Mouse (Mus musculus) hindbrain, postnatal 0 days (tissue): ENCODE data around the gene Gfer. TPM values are rescaled to one million over a fixed set of nuclear protein-coding genes. Genes with fewer than 3 reads are reported as not detected.

Experiments used
- ATAC-seq: fragments of 200-750 bp; cut with Nextera tagmentation; 2 replicates; pipeline ENCODE4 v1.8.0; 2017; ENCODE audit warnings: mild to moderate bottlenecking, moderate TSS enrichment, moderate library complexity
- DNase-seq: peaks from one replicate; pipeline ENCODE4 v3.0.0-alpha.2; 2015; ENCODE audit warnings: low spot score
- H3K27ac ChIP-seq: fragments of 300-500 bp; sonication (generic); 2 replicates; pipeline ENCODE4 v1.5.1; 2014; ENCODE audit warnings: mild to moderate bottlenecking
- H3K27me3 ChIP-seq: fragments of 300-500 bp; sonication (generic); 2 replicates; pipeline ENCODE4 v1.6.1; 2014; ENCODE audit warnings: low read length, mixed read lengths; ENCODE audit not compliant: insufficient read depth
- H3K36me3 ChIP-seq: fragments of 300-500 bp; sonication (generic); 2 replicates; pipeline ENCODE4 v1.6.1; 2014; ENCODE audit warnings: low read length, mixed read lengths; ENCODE audit not compliant: insufficient read depth
- H3K4me1 ChIP-seq: fragments of 300-500 bp; sonication (generic); 2 replicates; pipeline ENCODE4 v1.6.1; 2014; ENCODE audit warnings: antibody characterized with exemption, low read length, mixed read lengths; ENCODE audit not compliant: insufficient read depth
- H3K4me2 ChIP-seq: fragments of 300-500 bp; sonication (generic); 2 replicates; pipeline ENCODE4 v1.6.1; 2014; ENCODE audit warnings: low read depth, mild to moderate bottlenecking, low read length, moderate library complexity, mixed read lengths
- H3K4me3 ChIP-seq: fragments of 300-500 bp; sonication (generic); 2 replicates; pipeline ENCODE4 v1.5.1; 2014; ENCODE audit warnings: low read length
- H3K9ac ChIP-seq: fragments of 300-500 bp; sonication (generic); replicated peaks from 2 replicates; pipeline ENCODE4 v1.6.1; 2014; ENCODE audit warnings: mild to moderate bottlenecking, low read length, moderate library complexity, mixed read lengths
- H3K9me3 ChIP-seq: fragments of 300-500 bp; sonication (generic); 2 replicates; pipeline ENCODE4 v1.6.1; 2016; ENCODE audit warnings: low read length, mixed read lengths
- CTCF ChIP-seq: IDR thresholded peaks from 2 replicates; pipeline ENCODE4 v1.5.1; 2016; ENCODE audit warnings: antibody characterized with exemption, control low read depth, low read depth
- WGBS: fragments of 180-500 bp; shearing (Covaris S2); extraction: QIAGEN DNeasy Blood & Tissue Kit; methylation state at CpG from one replicate; pipeline ENCODE4 v1.1.7; 2014; 5-methylcytosine and 5-hydroxymethylcytosine counted together
- polyA plus RNA-seq: library from polyadenylated mRNA; unstranded; fragments of >200 nt; fragmentation: Nextera tagmentation; extraction: Ambion mirVana; gene quantifications from 2 replicates; pipeline ENCODE4 v1.2.1, GENCODE M21; 2015
- total RNA-seq: library from RNA; depleted of rRNA; stranded (reverse); fragments of >200 nt; gene quantifications from 2 replicates; pipeline ENCODE4 v1.2.3, GENCODE M21; 2014

Gene Gfer
- total and polyA plus RNA-seq, 2 experiments from 2014 or later = 26.1 to 39.7 TPM

DNA sequence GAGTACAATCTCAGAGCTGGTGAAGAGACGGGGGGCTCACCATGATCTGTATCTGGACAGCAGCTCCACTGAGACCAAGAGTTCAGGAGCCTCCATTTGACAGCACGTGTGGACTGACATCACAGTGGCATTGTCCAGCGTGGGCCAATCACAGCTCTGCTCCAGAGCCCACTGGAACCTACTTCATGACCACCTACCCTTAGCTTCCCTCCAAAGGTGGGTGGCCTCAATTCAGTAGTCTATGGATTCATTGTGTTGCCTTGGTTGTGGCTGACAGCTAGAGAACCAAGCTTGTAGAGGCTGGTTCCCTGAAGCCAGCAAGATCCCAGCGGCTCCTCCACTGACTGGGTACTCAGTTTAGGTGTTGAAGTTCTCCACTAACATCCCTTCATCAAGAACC is 22.0 kb upstream of the Gfer start, which contains the start of the genes Rnf151 and Rps2:
TSS of gene Rnf151 (minus strand) at position 121 of the 400 bp plus-strand sequence.
TSS of gene Rps2 (plus strand) at position 174 of the 400 bp plus-strand sequence.
- no peaks in the 10 kb centered on the region for H3K27me3 ChIP-seq
- ATAC-seq (no peak), DNase-seq (no peak)
- no peak within 1 kb of the TSS; the same call in 1 of the 2 replicates for H3K9ac ChIP-seq
- H3K4me3 ChIP-seq = peak within 1 kb of the TSS; percentile 61; the same call in 1 of the 2 replicates
- H3K4me2 ChIP-seq = peak within 1 kb of the TSS; percentile 59
- H3K27ac ChIP-seq = no peak within 1 kb of the TSS
- 77% methylated on average over 4 of the region's 4 CpGs for WGBS
- H3K36me3 ChIP-seq = peaks cover 12% of the 10 kb centered on the region
- H3K9me3 ChIP-seq = no peaks in the 10 kb centered on the region
- TF ChIP-seq CTCF = no peak
- H3K4me1 ChIP-seq = no peaks in the 10 kb centered on the region; the same call in 1 of the 2 replicates

- TF ChIP-seq CTCF = no peak
- Histone ChIP-seq H3K27ac (no peak overlapping the region), H3K27me3 (no peaks in the 10 kb centered on the region), H3K36me3 (no peaks in the 10 kb centered on the region; the same call in 1 of the 2 replicates), H3K9ac (no peak overlapping the region), H3K4me1 (no peaks in the 10 kb centered on the region), H3K9me3 (no peaks in the 10 kb centered on the region), H3K4me3 (no peak overlapping the region), H3K4me2 (no peak overlapping the region)
- WGBS = 95% methylated on average over 15 of the region's 15 CpGs
- DNase-seq (no peak), ATAC-seq (no peak)
Observed at GRCm38 (mm10) chr17:24716166-24716682, 20.3 kb upstream of the Gfer start.

GRCm38 (mm10) chr17:24715556-24715955 is 19.6 kb upstream of the Gfer start:
- DNase-seq (no peak), ATAC-seq (no peak)
- no peak for TF ChIP-seq CTCF
- H3K4me1 ChIP-seq = no peaks in the 10 kb centered on the region
- no peak overlapping the region for H3K27ac ChIP-seq
- no peaks in the 10 kb centered on the region for H3K27me3 ChIP-seq
- H3K9ac ChIP-seq = no peak overlapping the region
- H3K4me3 ChIP-seq = no peak overlapping the region
- WGBS = 72% methylated on average over 6 of the region's 6 CpGs
- H3K36me3 ChIP-seq = no peaks in the 10 kb centered on the region; the same call in 1 of the 2 replicates
- H3K4me2 ChIP-seq = no peak overlapping the region
- H3K9me3 ChIP-seq = no peaks in the 10 kb centered on the region

GRCm38 (mm10) chr17:24708646-24709045 is 12.7 kb upstream of the Gfer start:
- no peak overlapping the region; the same call in 1 of the 2 replicates for H3K4me2 ChIP-seq
- peak; percentile 53; the same call in 1 of the 2 replicates for TF ChIP-seq CTCF
- H3K27ac ChIP-seq = no peak overlapping the region
- 30% methylated on average over 2 of the region's 2 CpGs for WGBS
- H3K4me1 ChIP-seq = peaks cover 3% of the 10 kb centered on the region; the same call in 1 of the 2 replicates
- DNase-seq = peak; percentile 40
- H3K9me3 ChIP-seq = no peaks in the 10 kb centered on the region
- H3K4me3 ChIP-seq = no peak overlapping the region
- H3K36me3 ChIP-seq = peaks cover 17% of the 10 kb centered on the region
- H3K27me3 ChIP-seq = no peaks in the 10 kb centered on the region
- no peak overlapping the region for H3K9ac ChIP-seq
- no peak for ATAC-seq

DNA sequence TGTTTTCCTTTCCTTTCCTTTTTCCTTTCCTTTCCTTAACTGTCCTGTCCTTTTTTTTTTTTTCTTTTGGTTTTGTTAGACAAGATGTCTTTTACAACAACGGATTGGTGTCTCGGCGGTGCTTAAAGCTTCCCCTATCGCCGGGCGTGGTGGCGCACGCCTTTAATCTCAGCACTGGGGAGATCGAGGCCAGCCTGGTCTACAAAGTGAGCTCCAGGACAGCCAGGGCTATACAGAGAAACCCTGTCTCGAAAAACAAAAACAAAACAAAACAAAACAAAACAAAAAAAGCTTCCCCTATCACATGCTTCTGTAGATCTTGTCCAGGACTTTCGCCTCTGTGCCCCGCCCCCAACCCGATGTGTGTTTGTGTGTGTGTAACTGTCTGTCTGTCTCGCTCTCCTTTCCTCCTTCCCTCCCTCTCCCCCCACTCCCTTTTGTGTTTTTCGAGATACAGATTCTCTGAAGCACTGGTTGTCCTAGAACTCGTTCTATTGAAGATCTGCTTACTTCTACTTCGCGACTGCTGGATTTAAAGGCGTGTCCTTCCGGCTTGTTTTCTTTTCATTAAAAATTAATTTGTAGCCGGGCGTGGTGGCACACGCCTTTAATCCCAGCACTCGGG is 12.0 kb upstream of the Gfer start:
- Histone ChIP-seq H3K9me3 (no peaks in the 10 kb centered on the region), H3K9ac (peak overlapping the region; percentile 66), H3K4me3 (peak overlapping the region; percentile 72), H3K27me3 (no peaks in the 10 kb centered on the region), H3K4me2 (peak overlapping the region; percentile 70), H3K4me1 (peaks cover 3% of the 10 kb centered on the region; the same call in 1 of the 2 replicates), H3K27ac (peak overlapping the region; percentile 78), H3K36me3 (peaks cover 17% of the 10 kb centered on the region)
- 7% methylated on average over 24 of the region's 24 CpGs for WGBS
- DNase-seq (no peak), ATAC-seq (peak; percentile 68; the same call in 1 of the 2 replicates)
- no peak for TF ChIP-seq CTCF

GRCm38 (mm10) chr17:24706982-24707800 is 11.2 kb upstream of the Gfer start, which contains the start of gene Tbl3:
TSS of gene Tbl3 (minus strand) at chr17:24707660.
- peak; percentile 98 for DNase-seq
- no peak for TF ChIP-seq CTCF
- Histone ChIP-seq H3K4me3 (peak within 1 kb of the TSS; percentile 72), H3K27me3 (no peaks in the 10 kb centered on the region), H3K36me3 (peaks cover 19% of the 10 kb centered on the region), H3K9ac (peak within 1 kb of the TSS; percentile 66), H3K4me1 (peaks cover 3% of the 10 kb centered on the region; the same call in 1 of the 2 replicates), H3K4me2 (peak within 1 kb of the TSS; percentile 70), H3K27ac (peak within 1 kb of the TSS; percentile 78), H3K9me3 (no peaks in the 10 kb centered on the region)
- peak; percentile 93 for ATAC-seq
- WGBS = 4% methylated on average over 32 of the region's 32 CpGs
